Mouse (Mus musculus) forebrain, embryonic 12.5 days (tissue): Measurements from ENCODE around the gene Nell1. TPM values are rescaled to one million over a fixed set of nuclear protein-coding genes. Genes with fewer than 3 reads are reported as not detected.

Source experiments
- ATAC-seq: fragments of 200-750 bp; cut with Nextera tagmentation; 2 replicates; pipeline ENCODE4 v1.8.0; 2017; ENCODE audit warnings: moderate TSS enrichment; ENCODE audit not compliant: low FRiP score
- H3K27ac ChIP-seq: fragments of 300-500 bp; sonication (generic); 2 replicates; pipeline ENCODE4 v1.5.1; 2016; ENCODE audit warnings: mild to moderate bottlenecking
- H3K27me3 ChIP-seq: fragments of 300-500 bp; sonication (generic); 2 replicates; pipeline ENCODE4 v1.6.1; 2016; ENCODE audit warnings: mild to moderate bottlenecking
- H3K36me3 ChIP-seq: fragments of 300-500 bp; sonication (generic); replicated peaks from 2 replicates; pipeline ENCODE4 v1.6.1; 2016; ENCODE audit warnings: mild to moderate bottlenecking
- H3K4me1 ChIP-seq: fragments of 300-500 bp; sonication (generic); 2 replicates; pipeline ENCODE4 v1.6.1; 2016
- H3K4me2 ChIP-seq: fragments of 300-500 bp; sonication (generic); 2 replicates; pipeline ENCODE4 v1.6.1; 2016; ENCODE audit warnings: mild to moderate bottlenecking, moderate library complexity
- H3K4me3 ChIP-seq: fragments of 300-500 bp; sonication (generic); replicated peaks from 2 replicates; pipeline ENCODE4 v1.5.1; 2016; ENCODE audit warnings: mild to moderate bottlenecking
- H3K9ac ChIP-seq: fragments of 300-500 bp; sonication (generic); 2 replicates; pipeline ENCODE4 v1.6.1; 2016; ENCODE audit warnings: mild to moderate bottlenecking
- H3K9me3 ChIP-seq: fragments of 300-500 bp; sonication (generic); 2 replicates; pipeline ENCODE4 v1.6.1; 2016
- WGBS: fragments of 180-500 bp; shearing (Covaris S2); methylation state at CpG from one replicate; pipeline ENCODE4 v1.1.7; 2016; 5-methylcytosine and 5-hydroxymethylcytosine counted together
- polyA plus RNA-seq: library from polyadenylated mRNA; unstranded; fragments of >200 nt; fragmentation: Nextera tagmentation; extraction: Ambion mirVana; gene quantifications from 2 replicates; pipeline ENCODE4 v1.2.1, GENCODE M21; 2016

Nell1 gene
- polyA plus RNA-seq, 1 experiment from 2014 or later: 2.1 TPM

GRCm38 (mm10) chr7:50362039-50362438 lies 387.4 kb downstream of the Nell1 start:
- H3K4me3 ChIP-seq: no peak overlapping the region
- 26% methylated on average over 2 of the region's 2 CpGs for WGBS
- no peak overlapping the region for H3K9ac ChIP-seq
- peaks cover 6% of the 10 kb centered on the region for H3K4me1 ChIP-seq
- H3K4me2 ChIP-seq: no peak overlapping the region
- no peaks in the 10 kb centered on the region for H3K36me3 ChIP-seq
- H3K27me3 ChIP-seq: no peaks in the 10 kb centered on the region
- H3K9me3 ChIP-seq: no peaks in the 10 kb centered on the region
- H3K27ac ChIP-seq: no peak overlapping the region
- ATAC-seq: no peak

- 88% methylated on average over 4 of the region's 4 CpGs for WGBS
- Histone ChIP-seq H3K9me3 (no peaks in the 10 kb centered on the region), H3K36me3 (no peaks in the 10 kb centered on the region), H3K27me3 (no peaks in the 10 kb centered on the region), H3K27ac (no peak overlapping the region), H3K4me1 (no peaks in the 10 kb centered on the region), H3K4me2 (no peak overlapping the region), H3K9ac (no peak overlapping the region), H3K4me3 (no peak overlapping the region)
- ATAC-seq: no peak
These were observed 400.2 kb downstream of the Nell1 start for GRCm38 (mm10) chr7:50374876-50375275.

DNA sequence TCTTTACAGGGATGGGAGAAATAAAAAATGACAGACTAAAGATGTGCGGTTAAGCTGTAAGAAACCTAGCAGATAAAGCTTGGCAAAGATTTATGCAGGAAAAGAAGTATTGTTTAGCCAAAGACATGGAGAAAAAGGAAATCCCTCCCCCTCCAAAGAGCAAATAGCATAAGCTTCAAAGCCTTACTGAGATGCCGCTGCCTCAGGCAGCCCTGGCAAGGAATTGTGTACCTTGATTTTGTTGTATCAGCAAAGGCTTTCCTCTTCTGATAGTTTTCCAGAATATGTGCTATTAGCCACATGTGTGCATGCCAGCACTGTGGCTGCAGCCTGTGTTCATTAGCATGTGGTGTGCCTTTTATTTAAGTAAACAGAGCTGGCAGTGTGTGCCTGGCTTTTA lies 435.8 kb downstream of the Nell1 start:
- 88% methylated on average over 2 of the region's 2 CpGs for WGBS
- Histone ChIP-seq H3K9ac (no peak overlapping the region), H3K4me1 (no peaks in the 10 kb centered on the region), H3K36me3 (no peaks in the 10 kb centered on the region), H3K27ac (no peak overlapping the region), H3K27me3 (no peaks in the 10 kb centered on the region), H3K4me2 (no peak overlapping the region), H3K4me3 (no peak overlapping the region), H3K9me3 (no peaks in the 10 kb centered on the region)
- ATAC-seq: no peak

- 83% methylated on average over 2 of the region's 2 CpGs for WGBS
- Histone ChIP-seq H3K9ac (no peak overlapping the region), H3K4me1 (no peaks in the 10 kb centered on the region), H3K4me2 (no peak overlapping the region), H3K36me3 (no peaks in the 10 kb centered on the region), H3K9me3 (no peaks in the 10 kb centered on the region), H3K27ac (no peak overlapping the region), H3K4me3 (no peak overlapping the region), H3K27me3 (no peaks in the 10 kb centered on the region)
- ATAC-seq: no peak
These were observed 445.3 kb downstream of the Nell1 start for GRCm38 (mm10) chr7:50419976-50420375.

DNA sequence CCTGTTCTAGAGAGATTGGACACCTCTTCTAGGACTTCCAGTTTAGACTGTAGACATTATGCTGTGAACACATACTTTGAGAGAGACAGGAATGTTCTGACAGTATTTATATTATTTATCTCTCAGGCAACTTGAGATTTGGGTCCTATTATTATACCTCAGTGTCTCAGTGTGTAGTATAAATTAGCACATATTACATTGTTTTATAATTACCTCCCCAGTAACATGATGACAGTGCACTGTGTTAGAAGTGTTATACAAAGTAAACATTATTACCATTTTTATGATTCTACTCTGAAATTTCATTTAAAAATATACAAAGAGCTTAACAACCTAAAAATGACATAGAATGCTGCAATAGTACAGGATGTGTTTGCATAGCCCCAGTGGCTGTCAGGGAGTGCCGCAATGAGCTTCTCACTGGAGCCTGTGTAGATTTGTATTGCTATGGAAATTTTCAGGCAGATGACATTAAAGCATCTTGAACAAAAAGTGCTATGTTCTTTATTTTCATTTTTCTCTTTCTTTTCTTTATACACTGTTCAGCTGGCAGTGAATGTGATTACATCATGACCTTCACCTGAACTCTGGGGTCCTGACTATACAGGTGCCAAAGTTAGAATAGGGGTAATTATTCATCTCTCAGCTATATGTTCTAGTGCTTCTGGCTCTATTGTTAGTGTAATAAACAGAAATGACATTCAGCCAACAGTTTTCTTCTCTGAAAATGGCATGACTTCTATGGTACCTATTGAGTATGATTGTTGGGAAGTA lies 447.9 kb downstream of the Nell1 start:
- Histone ChIP-seq H3K27ac (no peak overlapping the region), H3K9ac (no peak overlapping the region), H3K9me3 (no peaks in the 10 kb centered on the region), H3K4me3 (no peak overlapping the region), H3K36me3 (no peaks in the 10 kb centered on the region), H3K4me1 (no peaks in the 10 kb centered on the region), H3K27me3 (no peaks in the 10 kb centered on the region), H3K4me2 (no peak overlapping the region)
- 86% methylated on average over 1 of the region's 1 CpGs for WGBS
- ATAC-seq: no peak

- no peaks in the 10 kb centered on the region for H3K9me3 ChIP-seq
- no peak overlapping the region for H3K27ac ChIP-seq
- no peak overlapping the region for H3K4me2 ChIP-seq
- H3K36me3 ChIP-seq: no peaks in the 10 kb centered on the region
- 90% methylated on average over 5 of the region's 5 CpGs for whole genome bisulfite sequencing
- no peak overlapping the region for H3K9ac ChIP-seq
- no peak overlapping the region for H3K4me3 ChIP-seq
- no peaks in the 10 kb centered on the region for H3K27me3 ChIP-seq
- H3K4me1 ChIP-seq: no peaks in the 10 kb centered on the region
- no peak for ATAC-seq
These were observed 455.1 kb downstream of the Nell1 start for GRCm38 (mm10) chr7:50429725-50430124.

DNA sequence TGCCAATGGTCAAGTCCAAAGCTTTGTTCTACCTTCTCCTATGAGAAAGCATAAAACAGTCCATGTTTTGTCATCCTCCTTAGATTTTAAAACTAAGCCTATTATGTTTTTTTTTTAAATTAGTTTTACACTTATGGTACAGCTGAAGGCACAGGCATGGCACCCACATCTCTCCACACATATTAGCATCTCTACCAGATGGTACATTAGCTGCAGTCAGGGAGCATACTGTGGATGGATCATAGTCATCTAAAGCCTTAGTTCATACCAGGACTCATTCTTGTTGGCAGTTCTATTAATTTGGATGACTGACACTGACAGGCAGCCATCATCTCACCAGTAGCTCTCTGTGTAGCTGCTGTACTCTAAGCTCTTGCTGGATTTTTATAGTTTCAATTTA lies 466.6 kb downstream of the Nell1 start:
- Histone ChIP-seq H3K9me3 (no peaks in the 10 kb centered on the region), H3K4me1 (no peaks in the 10 kb centered on the region), H3K4me2 (no peak overlapping the region), H3K27ac (no peak overlapping the region), H3K4me3 (no peak overlapping the region), H3K9ac (no peak overlapping the region), H3K36me3 (no peaks in the 10 kb centered on the region), H3K27me3 (no peaks in the 10 kb centered on the region)
- no peak for ATAC-seq

DNA sequence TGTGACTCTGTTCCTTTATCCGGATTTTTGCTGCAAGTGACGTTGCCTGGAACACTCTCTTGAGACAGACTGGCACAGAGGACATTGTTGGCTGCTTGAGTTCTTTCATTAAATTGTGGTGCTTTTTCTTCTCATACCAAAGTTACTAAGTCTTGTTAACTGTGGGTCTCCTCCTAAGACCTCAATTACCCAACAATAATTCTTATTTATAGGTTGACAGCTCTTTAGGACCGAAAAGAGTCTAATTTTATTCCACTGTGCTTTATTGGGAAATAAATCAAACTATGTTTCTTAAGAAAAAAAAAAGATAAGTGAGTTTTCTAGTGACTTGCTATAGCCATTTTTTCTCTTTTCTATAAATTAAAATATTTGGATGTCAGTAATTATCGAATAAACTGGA lies 472.7 kb downstream of the Nell1 start:
- Histone ChIP-seq H3K4me1 (no peaks in the 10 kb centered on the region), H3K9ac (no peak overlapping the region), H3K36me3 (no peaks in the 10 kb centered on the region), H3K4me3 (no peak overlapping the region), H3K27ac (no peak overlapping the region), H3K9me3 (no peaks in the 10 kb centered on the region), H3K27me3 (no peaks in the 10 kb centered on the region), H3K4me2 (no peak overlapping the region)
- ATAC-seq: no peak
- WGBS: 83% methylated on average over 4 of the region's 4 CpGs

- Histone ChIP-seq H3K9me3 (no peaks in the 10 kb centered on the region), H3K9ac (no peak overlapping the region), H3K36me3 (no peaks in the 10 kb centered on the region), H3K4me1 (no peaks in the 10 kb centered on the region), H3K27me3 (no peaks in the 10 kb centered on the region), H3K4me2 (no peak overlapping the region), H3K4me3 (no peak overlapping the region), H3K27ac (no peak overlapping the region)
- ATAC-seq: no peak
- WGBS: 92% methylated on average over 6 of the region's 6 CpGs
These were observed 493.1 kb downstream of the Nell1 start for GRCm38 (mm10) chr7:50467742-50468141.

DNA sequence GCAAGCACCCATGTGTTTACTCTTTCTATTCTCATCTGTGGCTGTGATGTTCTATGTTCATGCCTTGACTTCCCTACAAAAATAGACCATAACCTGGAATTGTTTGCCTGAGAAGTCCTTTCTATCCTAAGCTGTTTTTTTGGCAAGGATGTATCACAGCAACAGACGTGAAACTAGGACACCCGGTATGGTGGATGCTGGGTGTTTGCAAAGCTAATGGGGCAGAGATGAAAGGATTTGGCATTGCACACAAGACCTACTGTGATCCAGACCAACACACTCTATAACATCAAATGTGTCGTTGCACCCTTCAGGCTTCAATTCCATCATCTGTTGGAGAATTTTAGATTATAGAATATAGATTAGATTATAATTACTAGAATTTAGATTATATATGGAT lies 495.9 kb downstream of the Nell1 start:
- no peak overlapping the region for H3K9ac ChIP-seq
- H3K27ac ChIP-seq: no peak overlapping the region
- H3K4me1 ChIP-seq: no peaks in the 10 kb centered on the region
- ATAC-seq: no peak
- H3K9me3 ChIP-seq: no peaks in the 10 kb centered on the region
- WGBS: 89% methylated on average over 3 of the region's 3 CpGs
- H3K27me3 ChIP-seq: no peaks in the 10 kb centered on the region
- no peak overlapping the region for H3K4me3 ChIP-seq
- no peak overlapping the region for H3K4me2 ChIP-seq
- H3K36me3 ChIP-seq: no peaks in the 10 kb centered on the region

GRCm38 (mm10) chr7:50482011-50482410 lies 507.3 kb downstream of the Nell1 start:
- H3K27me3 ChIP-seq: no peaks in the 10 kb centered on the region
- no peak overlapping the region for H3K4me2 ChIP-seq
- no peak overlapping the region for H3K4me3 ChIP-seq
- no peaks in the 10 kb centered on the region for H3K9me3 ChIP-seq
- H3K9ac ChIP-seq: no peak overlapping the region
- 54% methylated on average over 4 of the region's 4 CpGs for WGBS
- no peaks in the 10 kb centered on the region for H3K4me1 ChIP-seq
- no peak overlapping the region for H3K27ac ChIP-seq
- no peak for ATAC-seq
- no peaks in the 10 kb centered on the region for H3K36me3 ChIP-seq

DNA sequence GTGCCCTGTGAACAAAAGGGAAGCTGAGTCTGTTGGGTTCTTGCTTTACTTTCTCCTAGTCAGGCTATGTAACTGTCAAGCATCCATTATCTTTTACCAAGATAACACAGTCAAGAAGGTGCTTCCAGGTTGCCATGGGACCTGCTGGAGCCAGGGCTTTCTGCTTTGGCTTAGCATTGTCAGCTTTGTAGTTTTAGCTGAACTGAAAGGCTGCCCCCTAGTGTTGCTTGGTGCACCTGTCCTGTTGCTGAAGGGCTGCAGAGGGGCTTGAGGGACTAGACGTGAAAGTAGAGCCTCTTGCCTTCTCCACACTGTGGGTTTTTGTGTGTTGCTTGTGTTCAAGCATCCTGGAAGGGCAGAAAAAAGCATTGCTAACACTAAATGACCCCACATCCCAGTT lies 510.6 kb downstream of the Nell1 start:
- Histone ChIP-seq H3K4me3 (no peak overlapping the region), H3K36me3 (no peaks in the 10 kb centered on the region), H3K4me1 (no peaks in the 10 kb centered on the region), H3K27ac (no peak overlapping the region), H3K9me3 (no peaks in the 10 kb centered on the region), H3K9ac (no peak overlapping the region), H3K4me2 (no peak overlapping the region), H3K27me3 (no peaks in the 10 kb centered on the region)
- WGBS: 28% methylated on average over 1 of the region's 1 CpGs
- no peak for ATAC-seq

DNA sequence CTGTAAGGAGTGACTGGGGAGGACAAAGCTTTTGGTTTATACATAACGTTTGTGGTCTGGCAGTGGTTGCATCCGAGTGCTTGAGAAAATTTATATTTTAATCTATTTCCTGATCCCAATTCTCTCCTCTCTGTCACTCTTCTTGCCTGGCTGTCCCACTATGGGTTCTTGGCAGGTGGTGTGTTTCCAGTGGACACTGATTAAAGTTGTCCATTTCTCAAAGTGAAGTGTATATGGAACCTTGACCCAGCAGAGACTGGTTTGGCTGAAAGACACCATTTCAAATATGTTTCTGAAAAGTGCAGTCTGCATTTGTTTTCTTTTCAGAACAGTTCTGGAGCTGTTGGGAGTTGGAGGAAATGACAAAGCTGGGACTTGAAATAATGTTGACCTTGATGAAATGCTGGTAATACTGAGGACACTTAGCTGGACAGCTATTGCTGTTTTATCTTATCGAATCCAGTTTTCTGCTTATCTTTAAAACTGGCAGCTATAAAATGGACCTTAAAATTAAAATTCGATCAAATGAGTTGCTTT lies 512.3 kb downstream of the Nell1 start:
- Histone ChIP-seq H3K9me3 (no peaks in the 10 kb centered on the region), H3K4me1 (no peaks in the 10 kb centered on the region), H3K4me2 (no peak overlapping the region), H3K36me3 (no peaks in the 10 kb centered on the region), H3K9ac (no peak overlapping the region), H3K4me3 (no peak overlapping the region), H3K27me3 (no peaks in the 10 kb centered on the region), H3K27ac (no peak overlapping the region)
- no peak for ATAC-seq
- 90% methylated on average over 4 of the region's 4 CpGs for WGBS
